Mouse (Mus musculus): ENCODE results near the gene Galnt18. TPM values are rescaled to one million over a fixed set of nuclear protein-coding genes. Genes with fewer than 3 reads are reported as not detected.

Gene Galnt18
- polyA plus RNA-seq, 1 experiment = 13.4 TPM

DNA sequence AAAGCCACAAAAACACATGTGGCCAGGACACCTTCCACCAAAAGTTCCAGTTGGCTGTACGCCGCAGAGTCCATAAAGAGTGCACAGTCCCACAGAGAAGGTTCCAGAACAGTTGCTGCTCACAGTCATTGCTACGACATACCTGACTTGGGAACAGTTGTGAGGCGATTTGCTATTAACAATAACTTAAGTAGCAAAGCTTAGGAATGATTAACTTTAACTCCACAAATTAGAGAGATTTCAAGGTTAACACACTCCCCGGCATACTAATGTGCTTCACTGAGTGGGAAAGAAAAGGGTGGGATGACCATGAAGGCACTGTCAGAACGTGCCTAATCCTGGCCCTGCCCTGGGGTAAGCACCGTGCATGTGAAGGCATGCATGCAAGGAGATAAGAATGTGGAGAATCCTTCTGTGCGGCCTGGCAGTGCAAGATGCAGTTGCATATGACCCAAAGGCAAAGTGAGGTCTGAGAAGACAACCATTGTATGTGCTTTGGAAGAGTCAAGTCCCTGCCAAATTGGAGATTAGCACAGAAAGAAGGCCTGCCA, 8.5 kb downstream of the Galnt18 start:
- TF ChIP-seq CTCF (IDR thresholded peaks at IDR 0.05; ENCODE audit: borderline replicate concordance, extremely low read depth, insufficient read depth, insufficient read length) = no peak
- no peak for TF ChIP-seq POLR2A (IDR thresholded peaks at IDR 0.05; ENCODE audit: borderline replicate concordance, extremely low read depth, insufficient read depth, insufficient read length, poor library complexity, severe bottlenecking)
- DNase-seq (ENCODE audit: low read depth) = no peak

DNA sequence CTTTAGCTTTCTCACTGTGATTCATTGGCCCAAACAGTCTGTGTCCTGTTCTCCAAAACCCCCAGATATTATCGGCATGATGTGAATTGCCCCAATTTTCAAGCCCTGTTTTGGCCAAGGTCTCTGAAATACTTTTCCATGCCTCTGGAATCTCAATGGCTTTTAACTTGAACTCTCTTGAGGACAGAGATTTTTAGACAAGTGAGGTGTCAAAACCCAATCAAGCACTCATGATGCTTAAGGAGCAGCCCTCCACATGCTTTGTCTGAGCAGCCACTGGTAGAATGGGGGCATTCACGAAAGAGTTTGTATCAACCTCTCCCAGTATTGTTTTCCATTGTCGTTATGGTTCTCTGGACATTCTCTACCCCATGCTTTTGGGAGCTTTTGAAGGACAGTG, 9.2 kb downstream of the Galnt18 start:
- no peak for TF ChIP-seq POLR2A (IDR thresholded peaks at IDR 0.05; ENCODE audit: borderline replicate concordance, extremely low read depth, insufficient read depth, insufficient read length, poor library complexity, severe bottlenecking)
- TF ChIP-seq CTCF (IDR thresholded peaks at IDR 0.05; ENCODE audit: borderline replicate concordance, extremely low read depth, insufficient read depth, insufficient read length) = no peak
- DNase-seq (ENCODE audit: low read depth) = no peak

DNA sequence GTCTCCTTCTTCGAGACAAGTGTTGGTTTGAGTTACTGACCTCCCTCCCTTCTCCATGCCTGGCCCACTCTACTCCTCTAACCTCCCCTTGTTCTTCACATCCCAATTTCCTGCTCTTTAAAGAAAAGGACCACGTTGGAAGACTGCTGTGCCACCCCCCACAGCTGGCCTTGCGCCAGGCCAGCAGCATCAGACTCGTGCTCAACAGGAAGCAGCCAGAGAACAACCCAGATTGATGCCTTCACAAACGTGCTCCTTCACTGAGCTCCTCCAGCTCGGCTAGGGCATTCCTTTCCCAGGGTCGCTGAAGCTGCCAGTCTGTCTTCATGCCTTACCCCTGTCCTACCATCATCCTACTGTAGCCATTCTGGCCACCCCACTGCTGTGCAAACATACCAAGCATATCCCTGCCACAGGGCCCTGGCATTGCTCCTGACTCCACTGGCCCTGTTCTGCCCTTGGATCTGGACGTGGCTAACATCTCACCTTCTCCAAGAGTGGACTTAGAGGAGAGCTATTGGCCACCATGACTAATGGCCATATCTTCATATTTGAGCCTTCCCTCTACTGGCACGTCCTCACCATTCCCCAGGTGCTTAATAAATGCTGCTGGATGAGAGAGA, 13.5 kb downstream of the Galnt18 start:
- no peak for TF ChIP-seq CTCF (IDR thresholded peaks at IDR 0.05; ENCODE audit: borderline replicate concordance, extremely low read depth, insufficient read depth, insufficient read length)
- no peak for TF ChIP-seq POLR2A (IDR thresholded peaks at IDR 0.05; ENCODE audit: borderline replicate concordance, extremely low read depth, insufficient read depth, insufficient read length, poor library complexity, severe bottlenecking)
- no peak for DNase-seq (ENCODE audit: low read depth)

DNA sequence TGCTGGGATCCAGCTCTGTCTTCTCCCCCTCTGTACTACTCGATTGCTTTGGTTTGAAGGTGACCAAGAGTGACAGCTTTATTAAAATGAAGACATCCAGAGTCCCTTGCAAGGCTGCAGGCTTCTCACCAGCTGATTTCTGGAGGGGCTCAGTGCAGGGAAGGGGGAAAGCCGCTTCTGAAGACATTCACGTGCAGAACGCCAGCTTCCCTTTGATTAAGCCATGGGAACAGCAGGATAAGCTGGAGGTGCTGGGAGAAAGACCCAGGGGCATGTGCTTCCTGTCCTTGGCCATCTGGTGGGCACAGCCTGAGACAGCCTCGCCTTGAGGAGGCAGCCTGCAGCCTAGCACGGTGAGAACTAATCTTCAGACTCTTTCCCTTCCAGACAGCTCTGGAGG, 17.0 kb downstream of the Galnt18 start:
- DNase-seq (ENCODE audit: low read depth) = peak; percentile 67
- TF ChIP-seq POLR2A (IDR thresholded peaks at IDR 0.05; ENCODE audit: borderline replicate concordance, extremely low read depth, insufficient read depth, insufficient read length, poor library complexity, severe bottlenecking) (no peak), CTCF (IDR thresholded peaks at IDR 0.05; ENCODE audit: borderline replicate concordance, extremely low read depth, insufficient read depth, insufficient read length) (no peak)

DNA sequence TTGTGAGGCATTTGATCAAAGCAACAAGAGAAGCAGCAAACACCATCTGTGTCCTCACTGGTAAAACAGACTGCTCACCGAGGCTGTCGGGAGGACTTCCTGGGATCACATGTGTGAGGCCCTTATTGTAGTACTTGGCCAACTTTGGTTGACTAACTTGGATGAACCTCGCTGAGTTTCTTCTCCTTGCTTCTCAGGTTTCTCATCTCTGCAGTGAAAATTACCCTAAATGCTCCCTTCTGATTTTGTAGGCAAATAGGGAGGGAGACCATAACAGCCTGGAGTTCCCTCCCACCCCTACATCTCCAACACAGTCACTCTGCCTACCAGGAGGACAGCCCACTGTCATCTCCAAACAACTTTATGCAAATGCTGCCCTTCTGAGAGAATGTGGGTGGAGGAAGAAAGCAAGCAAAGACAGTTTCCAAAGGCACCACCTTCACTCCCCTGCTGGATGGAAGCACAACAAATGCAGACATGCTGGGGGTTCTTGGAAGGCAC, 31.2 kb downstream of the Galnt18 start:
- no peak for TF ChIP-seq CTCF (IDR thresholded peaks at IDR 0.05; ENCODE audit: borderline replicate concordance, extremely low read depth, insufficient read depth, insufficient read length)
- no peak for TF ChIP-seq POLR2A (IDR thresholded peaks at IDR 0.05; ENCODE audit: borderline replicate concordance, extremely low read depth, insufficient read depth, insufficient read length, poor library complexity, severe bottlenecking)
- no peak for DNase-seq (ENCODE audit: low read depth)

DNA sequence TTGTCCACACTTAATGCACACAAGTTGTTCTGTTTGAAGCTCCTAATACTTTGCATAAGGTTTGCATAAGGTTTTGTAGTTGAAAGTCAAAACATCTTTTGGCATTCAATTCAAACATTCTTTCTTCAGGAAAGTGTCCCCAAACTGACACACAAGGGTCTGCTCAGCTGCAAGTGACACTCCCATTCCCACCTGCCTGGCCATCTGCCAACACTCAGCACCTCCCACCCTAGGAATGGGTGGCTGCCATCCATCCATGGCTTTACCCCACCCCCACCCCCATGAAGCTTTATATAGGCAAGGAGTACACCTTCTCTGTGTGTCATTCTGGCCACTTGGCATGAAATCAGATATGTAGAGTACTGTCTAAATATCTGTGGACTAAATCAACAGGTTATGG, 35.0 kb downstream of the Galnt18 start:
- TF ChIP-seq POLR2A (IDR thresholded peaks at IDR 0.05; ENCODE audit: borderline replicate concordance, extremely low read depth, insufficient read depth, insufficient read length, poor library complexity, severe bottlenecking) = no peak
- no peak for TF ChIP-seq CTCF (IDR thresholded peaks at IDR 0.05; ENCODE audit: borderline replicate concordance, extremely low read depth, insufficient read depth, insufficient read length)
- DNase-seq (ENCODE audit: low read depth) = no peak

DNA sequence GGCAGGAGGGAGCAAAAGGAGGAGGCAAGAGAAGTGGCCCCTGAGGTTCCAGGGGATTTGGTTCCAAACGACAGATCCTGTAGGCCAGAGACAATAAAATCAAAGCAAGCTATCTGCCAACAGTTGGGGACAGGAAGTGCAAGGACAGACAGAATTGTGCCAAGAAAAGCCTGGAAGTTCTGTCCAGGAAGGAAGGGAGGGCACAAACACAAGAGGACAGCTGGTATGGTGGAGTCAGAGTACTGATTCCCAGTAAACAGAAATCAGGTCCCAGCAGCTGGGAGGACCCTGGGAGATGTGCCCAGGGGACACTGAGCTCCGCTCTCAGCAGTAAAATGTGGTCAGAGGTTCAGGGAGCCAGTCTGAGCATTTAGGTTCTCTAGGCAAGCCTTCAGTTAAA, 38.2 kb downstream of the Galnt18 start:
- DNase-seq (ENCODE audit: low read depth) = no peak
- TF ChIP-seq CTCF (IDR thresholded peaks at IDR 0.05; ENCODE audit: borderline replicate concordance, extremely low read depth, insufficient read depth, insufficient read length) (no peak), POLR2A (IDR thresholded peaks at IDR 0.05; ENCODE audit: borderline replicate concordance, extremely low read depth, insufficient read depth, insufficient read length, poor library complexity, severe bottlenecking) (no peak)

DNA sequence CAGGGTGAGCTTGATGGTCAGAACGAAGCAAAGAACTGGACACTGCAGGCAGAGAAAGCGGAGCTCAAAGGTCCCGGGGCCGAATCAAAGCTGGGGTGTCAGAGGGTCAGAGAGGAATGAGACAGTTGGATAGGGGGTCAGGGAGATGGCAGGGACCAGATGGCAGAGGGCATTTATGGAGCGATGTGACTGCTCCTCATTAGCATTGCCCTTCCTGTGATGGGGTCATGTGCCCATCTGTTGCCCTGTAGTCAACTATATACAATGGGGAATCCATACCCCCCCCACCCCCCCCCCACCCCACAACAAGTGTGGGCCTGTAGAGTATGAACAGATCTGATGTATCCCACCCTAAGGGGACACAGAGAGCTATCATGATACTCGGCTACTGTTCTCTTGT, 39.7 kb downstream of the Galnt18 start:
- TF ChIP-seq CTCF (IDR thresholded peaks at IDR 0.05; ENCODE audit: borderline replicate concordance, extremely low read depth, insufficient read depth, insufficient read length) (no peak), POLR2A (IDR thresholded peaks at IDR 0.05; ENCODE audit: borderline replicate concordance, extremely low read depth, insufficient read depth, insufficient read length, poor library complexity, severe bottlenecking) (no peak)
- DNase-seq (ENCODE audit: low read depth) = no peak

DNA sequence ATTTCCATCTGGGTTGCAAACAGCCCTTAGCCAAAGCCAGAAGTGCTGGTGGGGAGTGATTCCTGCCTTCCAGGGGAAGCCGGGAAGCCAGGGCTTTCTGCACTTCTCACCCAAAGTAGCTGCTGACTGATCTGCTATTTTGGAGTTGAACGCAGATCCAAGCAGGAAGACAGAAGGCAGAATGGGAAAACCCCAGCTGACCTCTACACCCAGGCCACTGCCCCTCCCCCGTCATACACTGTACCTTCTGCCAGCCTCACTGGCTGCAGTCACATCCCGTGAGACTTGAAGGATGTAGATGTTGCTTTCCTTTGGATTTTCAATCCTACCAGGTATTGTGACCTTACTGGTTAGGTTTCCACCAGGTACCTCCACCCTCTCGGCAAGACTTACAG, 40.4 kb downstream of the Galnt18 start:
- TF ChIP-seq POLR2A (IDR thresholded peaks at IDR 0.05; ENCODE audit: borderline replicate concordance, extremely low read depth, insufficient read depth, insufficient read length, poor library complexity, severe bottlenecking) (no peak), CTCF (IDR thresholded peaks at IDR 0.05; ENCODE audit: borderline replicate concordance, extremely low read depth, insufficient read depth, insufficient read length) (no peak)
- no peak for DNase-seq (ENCODE audit: low read depth)

DNA sequence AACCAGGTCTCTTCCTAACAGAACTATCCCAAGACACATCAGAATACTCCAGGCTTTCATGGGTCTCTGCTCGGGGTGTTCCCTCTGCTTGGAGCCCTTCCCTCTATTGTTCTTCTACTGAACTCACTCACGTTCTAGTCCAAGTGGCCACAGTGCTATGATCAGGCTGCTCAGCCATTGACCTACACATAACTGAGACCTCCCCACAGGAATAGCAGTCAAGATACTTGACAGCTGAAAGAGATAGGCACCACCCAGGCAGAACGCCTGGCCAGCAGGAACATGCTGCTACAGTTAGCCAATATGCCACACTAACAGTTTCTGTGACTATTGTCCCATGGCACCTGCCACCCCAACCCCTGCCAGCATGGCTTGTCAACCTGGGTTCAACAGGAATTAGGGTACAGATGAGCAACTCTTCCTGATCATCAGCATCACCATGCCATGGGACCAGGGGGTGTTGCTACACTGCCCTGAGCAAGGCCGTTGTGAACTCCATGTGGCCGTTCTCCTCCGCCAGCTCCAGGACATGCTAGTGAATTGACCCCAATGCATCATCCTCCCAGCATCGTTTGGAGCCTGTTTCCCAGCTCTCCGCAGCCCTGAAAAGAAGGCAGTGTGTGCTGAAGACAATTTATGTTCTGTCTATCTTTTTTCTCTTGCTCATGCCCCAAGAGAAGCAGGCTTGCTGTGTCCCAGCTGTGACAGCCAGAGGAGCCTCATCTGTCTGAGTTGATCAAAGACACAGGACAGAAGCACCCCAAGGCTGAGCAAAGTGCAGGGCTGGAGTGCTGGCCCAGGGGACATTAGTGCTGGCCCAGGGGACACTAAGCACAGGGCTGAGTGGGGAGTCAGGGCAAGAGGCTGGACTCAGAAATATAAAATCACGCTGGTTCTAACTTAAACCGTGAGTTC, 41.1 kb downstream of the Galnt18 start:
- DNase-seq (ENCODE audit: low read depth) = no peak
- TF ChIP-seq CTCF (IDR thresholded peaks at IDR 0.05; ENCODE audit: borderline replicate concordance, extremely low read depth, insufficient read depth, insufficient read length) (no peak), POLR2A (IDR thresholded peaks at IDR 0.05; ENCODE audit: borderline replicate concordance, extremely low read depth, insufficient read depth, insufficient read length, poor library complexity, severe bottlenecking) (no peak)

DNA sequence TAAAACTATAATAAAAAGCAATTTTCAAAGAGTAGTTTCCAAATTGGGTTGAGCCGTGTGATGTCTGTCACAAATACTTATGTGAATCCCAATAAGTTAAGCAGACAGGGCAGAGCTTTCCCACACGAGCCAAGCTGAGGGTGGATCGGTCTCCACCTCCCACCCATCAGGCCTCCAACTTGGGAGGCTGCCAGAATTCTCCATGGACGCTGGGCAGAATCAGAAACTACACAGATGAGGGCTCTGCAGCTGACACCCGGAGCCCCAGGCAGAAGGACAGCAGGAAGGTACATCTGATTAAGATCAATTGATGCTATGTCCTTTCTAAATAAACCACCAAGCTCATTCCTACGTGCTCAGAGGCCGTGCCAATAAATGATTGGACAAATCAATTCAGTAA, 42.4 kb downstream of the Galnt18 start:
- TF ChIP-seq CTCF (IDR thresholded peaks at IDR 0.05; ENCODE audit: borderline replicate concordance, extremely low read depth, insufficient read depth, insufficient read length) (no peak), POLR2A (IDR thresholded peaks at IDR 0.05; ENCODE audit: borderline replicate concordance, extremely low read depth, insufficient read depth, insufficient read length, poor library complexity, severe bottlenecking) (no peak)
- no peak for DNase-seq (ENCODE audit: low read depth)
